Mouse (Mus musculus) adrenal gland, postnatal 25 days (tissue): ENCODE data around the gene Rnaseh2a. TPM values are rescaled to one million over a fixed set of nuclear protein-coding genes. Genes with fewer than 3 reads are reported as not detected.
A peak's percentile ranks its signal among the peaks of the same experiment; 100 is the strongest.

Source experiments
- DNase-seq: peaks from one replicate; pipeline ENCODE4 v3.0.0; 2021; ENCODE audit warnings: mixed read lengths
- total RNA-seq: library from RNA; stranded (reverse); gene quantifications from 2 replicates; pipeline ENCODE4 v1.2.3, GENCODE M21; 2021

The Rnaseh2a gene
- total RNA-seq, 1 experiment from 2014 or later, result 159 TPM

GRCm38 (mm10) chr8:84984294-84985048 lies 14.9 kb upstream of the Rnaseh2a start:
- DNase-seq, result peak; percentile 33

GRCm38 (mm10) chr8:84982499-84983011 lies 13.0 kb upstream of the Rnaseh2a start:
- DNase-seq, result no peak

- DNase-seq, result no peak
Observed at GRCm38 (mm10) chr8:84981644-84982498, 12.3 kb upstream of the Rnaseh2a start.

GRCm38 (mm10) chr8:84980622-84981358 lies 11.2 kb upstream of the Rnaseh2a start:
- DNase-seq, result peak; percentile 88

- peak; percentile 92 for DNase-seq
Observed at GRCm38 (mm10) chr8:84979599-84980421, 10.2 kb upstream of the Rnaseh2a start.

GRCm38 (mm10) chr8:84978248-84978940 lies 8.8 kb upstream of the Rnaseh2a start, which contains the start of gene Junb:
Gene Junb (minus strand): TSS chr8:84978718.
- DNase-seq, result peak; percentile 97

- peak; percentile 71 for DNase-seq
Observed at GRCm38 (mm10) chr8:84977435-84978247, 8.1 kb upstream of the Rnaseh2a start.

GRCm38 (mm10) chr8:84976763-84977434 lies 7.3 kb upstream of the Rnaseh2a start:
- DNase-seq, result no peak

- DNase-seq, result peak; percentile 96
Observed at GRCm38 (mm10) chr8:84976031-84976762, 6.6 kb upstream of the Rnaseh2a start.

- DNase-seq, result peak; percentile 56
Observed at GRCm38 (mm10) chr8:84975434-84975833, 5.9 kb upstream of the Rnaseh2a start.

- no peak for DNase-seq
Observed at GRCm38 (mm10) chr8:84974543-84975142, 5.1 kb upstream of the Rnaseh2a start.

- DNase-seq, result peak; percentile 81
Observed at GRCm38 (mm10) chr8:84973803-84974542, 4.4 kb upstream of the Rnaseh2a start.

- no peak for DNase-seq
Observed at GRCm38 (mm10) chr8:84973079-84973478, 3.5 kb upstream of the Rnaseh2a start.

- no peak for DNase-seq
Observed at GRCm38 (mm10) chr8:84970913-84971312, 1.3 kb upstream of the Rnaseh2a start.

- DNase-seq, result no peak
Observed at GRCm38 (mm10) chr8:84970135-84970790, 696 bp upstream of the Rnaseh2a start.

- no peak for DNase-seq
Observed at GRCm38 (mm10) chr8:84968650-84969049, 917 bp downstream of the Rnaseh2a start.
